Mouse (Mus musculus) heart, embryonic 10.5 days (tissue): ENCODE measurements at regions not wholly inside any gene's neighbourhood (a gene's known extent, or its start where the extent isn't known, plus 50 kb on each side); places are given as distances from the start of the nearest gene placed in this dataset.
A peak's percentile ranks its signal among the peaks of the same experiment; 100 is the strongest.

Experiments
- DNase-seq: peaks from one replicate; pipeline ENCODE4 v3.0.0-alpha.2; 2017; ENCODE audit warnings: low spot score
- H3K27ac ChIP-seq: fragments of 300-500 bp; sonication (generic); 2 replicates; pipeline ENCODE4 v1.5.1; 2016; ENCODE audit warnings: mild to moderate bottlenecking
- H3K27me3 ChIP-seq: fragments of 300-500 bp; sonication (generic); 2 replicates; pipeline ENCODE4 v1.6.1; 2016; ENCODE audit warnings: mild to moderate bottlenecking; ENCODE audit not compliant: poor library complexity, insufficient read depth, severe bottlenecking
- H3K36me3 ChIP-seq: fragments of 300-500 bp; sonication (generic); 2 replicates; pipeline ENCODE4 v1.6.1; 2016; ENCODE audit warnings: mild to moderate bottlenecking, moderate library complexity
- H3K4me1 ChIP-seq: fragments of 300-500 bp; sonication (generic); 2 replicates; pipeline ENCODE4 v1.6.1; 2016; ENCODE audit warnings: mild to moderate bottlenecking
- H3K4me3 ChIP-seq: fragments of 300-500 bp; sonication (generic); 2 replicates; pipeline ENCODE4 v1.5.1; 2016; ENCODE audit warnings: mild to moderate bottlenecking, moderate library complexity
- H3K9me3 ChIP-seq: fragments of 300-500 bp; sonication (generic); 2 replicates; pipeline ENCODE4 v1.6.1; 2016; ENCODE audit warnings: mild to moderate bottlenecking, moderate library complexity
- whole genome bisulfite sequencing: fragments of 180-500 bp; shearing (Covaris S2); methylation state at CpG from one replicate; pipeline ENCODE4 v1.1.7; 2016; 5-methylcytosine and 5-hydroxymethylcytosine counted together

- Histone ChIP-seq H3K36me3 (no peaks in the 10 kb centered on the region), H3K4me3 (no peak overlapping the region)
- WGBS: 83% methylated on average over 6 of the region's 6 CpGs
Measured at GRCm38 (mm10) chr10:42131798-42132197, 113.6 kb upstream of the Armc2 start.

GRCm38 (mm10) chr10:42131298-42131697, 113.1 kb upstream of the Armc2 start:
- no peak for DNase-seq
- no peaks in the 10 kb centered on the region; the same call in 1 of the 2 replicates for H3K27me3 ChIP-seq
- 59% methylated on average over 2 of the region's 2 CpGs for WGBS

More at GRCm38 (mm10) chr10:42131798-42132197, 113.6 kb upstream of the Armc2 start:
- H3K4me1 ChIP-seq: peaks cover 10% of the 10 kb centered on the region; the same call in 1 of the 2 replicates
- no peaks in the 10 kb centered on the region; the same call in 1 of the 2 replicates for H3K27me3 ChIP-seq
- DNase-seq: no peak
- no peak overlapping the region for H3K27ac ChIP-seq
- no peaks in the 10 kb centered on the region for H3K9me3 ChIP-seq

GRCm38 (mm10) chr10:42127865-42128419, 109.7 kb upstream of the Armc2 start:
- WGBS: 88% methylated on average over 14 of the region's 14 CpGs
- Histone ChIP-seq H3K36me3 (no peaks in the 10 kb centered on the region), H3K27me3 (no peaks in the 10 kb centered on the region), H3K4me3 (no peak overlapping the region), H3K27ac (no peak overlapping the region), H3K4me1 (peaks cover 4% of the 10 kb centered on the region), H3K9me3 (no peaks in the 10 kb centered on the region)
- DNase-seq: no peak

More at GRCm38 (mm10) chr10:42131298-42131697, 113.1 kb upstream of the Armc2 start:
- Histone ChIP-seq H3K36me3 (no peaks in the 10 kb centered on the region), H3K4me1 (peaks cover 10% of the 10 kb centered on the region; the same call in 1 of the 2 replicates), H3K9me3 (no peaks in the 10 kb centered on the region), H3K27ac (peak overlapping the region; percentile 37; the same call in 1 of the 2 replicates), H3K4me3 (no peak overlapping the region)

GRCm38 (mm10) chr10:42126816-42127215, 108.6 kb upstream of the Armc2 start:
- DNase-seq: no peak
- WGBS: 76% methylated on average over 1 of the region's 1 CpGs
- no peak overlapping the region for H3K27ac ChIP-seq
- H3K4me1 ChIP-seq: peaks cover 15% of the 10 kb centered on the region
- no peaks in the 10 kb centered on the region for H3K36me3 ChIP-seq
- H3K4me3 ChIP-seq: no peak overlapping the region
- H3K27me3 ChIP-seq: no peaks in the 10 kb centered on the region
- H3K9me3 ChIP-seq: no peaks in the 10 kb centered on the region

- peaks cover 9% of the 10 kb centered on the region; the same call in 1 of the 2 replicates for H3K27me3 ChIP-seq
- H3K27ac ChIP-seq: peak overlapping the region; percentile 64
- 53% methylated on average over 7 of the region's 7 CpGs for WGBS
- H3K4me3 ChIP-seq: no peak overlapping the region
- peaks cover 19% of the 10 kb centered on the region for H3K4me1 ChIP-seq
- DNase-seq: no peak
- H3K9me3 ChIP-seq: no peaks in the 10 kb centered on the region
- H3K36me3 ChIP-seq: no peaks in the 10 kb centered on the region
Measured at GRCm38 (mm10) chr10:42122768-42123635, 104.8 kb upstream of the Armc2 start.

GRCm38 (mm10) chr10:42121984-42122383, 103.7 kb upstream of the Armc2 start:
- H3K9me3 ChIP-seq: no peaks in the 10 kb centered on the region
- 66% methylated on average over 4 of the region's 4 CpGs for WGBS
- H3K4me1 ChIP-seq: peaks cover 19% of the 10 kb centered on the region
- peak overlapping the region; percentile 64 for H3K27ac ChIP-seq
- peaks cover 9% of the 10 kb centered on the region; the same call in 1 of the 2 replicates for H3K27me3 ChIP-seq
- DNase-seq: no peak
- no peak overlapping the region for H3K4me3 ChIP-seq
- no peaks in the 10 kb centered on the region for H3K36me3 ChIP-seq

GRCm38 (mm10) chr10:42119326-42119725, 101.1 kb upstream of the Armc2 start:
- H3K36me3 ChIP-seq: no peaks in the 10 kb centered on the region
- H3K4me1 ChIP-seq: peaks cover 25% of the 10 kb centered on the region
- 75% methylated on average over 12 of the region's 12 CpGs for WGBS
- no peaks in the 10 kb centered on the region for H3K9me3 ChIP-seq
- peaks cover 9% of the 10 kb centered on the region; the same call in 1 of the 2 replicates for H3K27me3 ChIP-seq
- DNase-seq: no peak
- no peak overlapping the region for H3K4me3 ChIP-seq
- 0 out of 2 replicates have a peak overlapping the region, but pooled peaks have one; percentile 22 for H3K27ac ChIP-seq

- 81% methylated on average over 13 of the region's 13 CpGs for WGBS
- Histone ChIP-seq H3K4me1 (peaks cover 25% of the 10 kb centered on the region), H3K27me3 (peaks cover 9% of the 10 kb centered on the region; the same call in 1 of the 2 replicates), H3K4me3 (no peak overlapping the region), H3K36me3 (no peaks in the 10 kb centered on the region), H3K27ac (0 out of 2 replicates have a peak overlapping the region, but pooled peaks have one; percentile 22), H3K9me3 (no peaks in the 10 kb centered on the region)
- DNase-seq: no peak
Measured at GRCm38 (mm10) chr10:42118361-42119188, 100.3 kb upstream of the Armc2 start.

- WGBS: 89% methylated on average over 5 of the region's 5 CpGs
- Histone ChIP-seq H3K4me3 (no peak overlapping the region), H3K27ac (no peak overlapping the region), H3K4me1 (peaks cover 19% of the 10 kb centered on the region), H3K27me3 (peaks cover 9% of the 10 kb centered on the region; the same call in 1 of the 2 replicates), H3K36me3 (no peaks in the 10 kb centered on the region), H3K9me3 (no peaks in the 10 kb centered on the region)
- no peak for DNase-seq
Measured at GRCm38 (mm10) chr10:42117523-42117922, 99.3 kb upstream of the Armc2 start.

- Histone ChIP-seq H3K36me3 (no peaks in the 10 kb centered on the region), H3K27ac (no peak overlapping the region), H3K4me1 (peaks cover 9% of the 10 kb centered on the region; the same call in 1 of the 2 replicates), H3K27me3 (peaks cover 9% of the 10 kb centered on the region; the same call in 1 of the 2 replicates), H3K9me3 (no peaks in the 10 kb centered on the region), H3K4me3 (no peak overlapping the region)
- 75% methylated on average over 4 of the region's 4 CpGs for WGBS
- DNase-seq: no peak
Measured at GRCm38 (mm10) chr10:42115920-42116298, 97.7 kb upstream of the Armc2 start.

GRCm38 (mm10) chr10:42115224-42115919, 97.1 kb upstream of the Armc2 start:
- Histone ChIP-seq H3K27me3 (peaks cover 9% of the 10 kb centered on the region; the same call in 1 of the 2 replicates), H3K9me3 (no peaks in the 10 kb centered on the region), H3K27ac (no peak overlapping the region), H3K4me1 (peaks cover 6% of the 10 kb centered on the region; the same call in 1 of the 2 replicates), H3K36me3 (no peaks in the 10 kb centered on the region), H3K4me3 (no peak overlapping the region)
- 83% methylated on average over 4 of the region's 4 CpGs for WGBS
- DNase-seq: no peak

GRCm38 (mm10) chr10:42110704-42111103, 92.5 kb upstream of the Armc2 start:
- 89% methylated on average over 7 of the region's 7 CpGs for WGBS
- H3K27ac ChIP-seq: no peak overlapping the region
- H3K4me1 ChIP-seq: peaks cover 25% of the 10 kb centered on the region
- H3K36me3 ChIP-seq: no peaks in the 10 kb centered on the region
- no peaks in the 10 kb centered on the region for H3K9me3 ChIP-seq
- H3K27me3 ChIP-seq: no peaks in the 10 kb centered on the region
- no peak overlapping the region for H3K4me3 ChIP-seq
- DNase-seq: no peak
